Mouse (Mus musculus) lung, adult 2 months (tissue): ENCODE measurements around the gene Tbx5.

Source experiments
- CTCF ChIP-seq: fragments of 200-500 bp; IDR thresholded peaks from 2 replicates; pipeline ENCODE4 v1.5.1; 2011; ENCODE audit warnings: mild to moderate bottlenecking, low read length, control low read depth; ENCODE audit not compliant: insufficient read depth
- POLR2A ChIP-seq: fragments of 200-500 bp; IDR thresholded peaks from 2 replicates; pipeline ENCODE4 v1.6.1; 2011; ENCODE audit warnings: low read depth, mild to moderate bottlenecking, control low read depth, low read length, borderline replicate concordance; ENCODE audit errors: extremely low read depth

GRCm38 (mm10) chr5:119866277-119867235 is 34.1 kb downstream of the Tbx5 start:
- TF ChIP-seq CTCF (no peak), POLR2A (no peak)
